Mouse (Mus musculus) subcutaneous adipose tissue, adult 2 months (tissue): ENCODE results near the gene Olfr1040. TPM values are rescaled to one million over a fixed set of nuclear protein-coding genes. Genes with fewer than 3 reads are reported as not detected.

Experiments
- polyA plus RNA-seq: library from polyadenylated mRNA; depleted of rRNA; stranded (reverse); fragments of >200 nt; gene quantifications from 2 replicates; pipeline ENCODE4 v1.2.3, GENCODE M21; 2012; ENCODE audit warnings: low replicate concordance; rRNA removed

Olfr1040 gene
- polyA plus RNA-seq: not detected in 2 replicates

GRCm38 (mm10) chr2:86146632-86147031, at the start of gene Olfr1040:
TSS of gene Olfr1040 (minus strand) at chr2:86146732.

GRCm38 (mm10) chr2:86185583-86185982, 39.1 kb upstream of the Olfr1040 start, which contains the start of gene Olfr52:
TSS of gene Olfr52 (minus strand) at chr2:86185683.

GRCm38 (mm10) chr2:86177720-86178119, 31.2 kb upstream of the Olfr1040 start, which contains the start of gene Olfr1044:
TSS of gene Olfr1044 (minus strand) at chr2:86177820.

GRCm38 (mm10) chr2:86167422-86167821, 20.9 kb upstream of the Olfr1040 start, which contains the start of gene Olfr1043:
TSS of gene Olfr1043 (minus strand) at chr2:86167522.

GRCm38 (mm10) chr2:86161738-86162137, 15.2 kb upstream of the Olfr1040 start, which contains the start of gene Olfr1042:
TSS of gene Olfr1042 (minus strand) at chr2:86161838.

GRCm38 (mm10) chr2:86135828-86136227, 10.7 kb downstream of the Olfr1040 start, which contains the start of gene Olfr1039:
TSS of gene Olfr1039 (minus strand) at chr2:86135928.

Other genes starting within 250 kb of the Olfr1040 start
- not detected in 2 replicates for gene Olfr1024, start 241.7 kb downstream of the Olfr1040 start, polyA plus RNA-seq
- gene Olfr1025-ps1, start 231.5 kb downstream of the Olfr1040 start, polyA plus RNA-seq: not detected in 2 replicates
- gene Olfr1026, start 225.2 kb downstream of the Olfr1040 start, polyA plus RNA-seq: not detected in 2 replicates
- gene Olfr1028, start 196.3 kb downstream of the Olfr1040 start, polyA plus RNA-seq: not detected in 2 replicates
- gene Olfr1029, start 172.8 kb downstream of the Olfr1040 start, polyA plus RNA-seq: not detected in 2 replicates
- not detected in 2 replicates for gene Olfr1030, start 167.5 kb downstream of the Olfr1040 start, polyA plus RNA-seq
- gene Olfr1031, start 156.4 kb downstream of the Olfr1040 start, polyA plus RNA-seq: not detected in 2 replicates
- gene Olfr1032, start 141.2 kb downstream of the Olfr1040 start, polyA plus RNA-seq: not detected in 2 replicates
- gene Olfr1033, start 126.1 kb downstream of the Olfr1040 start, polyA plus RNA-seq: 1.3 and 1.7 TPM in 2 replicates
- 0.23 and 0.26 TPM in 2 replicates for gene Olfr1034, start 100.9 kb downstream of the Olfr1040 start, polyA plus RNA-seq
- gene Olfr1036, start 72.7 kb downstream of the Olfr1040 start, polyA plus RNA-seq: not detected in 2 replicates
- gene Olfr1037, start 59.3 kb downstream of the Olfr1040 start, polyA plus RNA-seq: not detected in 2 replicates
- gene Olfr1039, start 10.8 kb downstream of the Olfr1040 start, polyA plus RNA-seq: not detected in 2 replicates
- gene Olfr1042, start 15.1 kb upstream of the Olfr1040 start, polyA plus RNA-seq: not detected in 2 replicates
- not detected in 2 replicates for gene Olfr1043, start 20.8 kb upstream of the Olfr1040 start, polyA plus RNA-seq
- not detected in 2 replicates for gene Olfr1044, start 31.1 kb upstream of the Olfr1040 start, polyA plus RNA-seq
- gene Olfr52, start 39.0 kb upstream of the Olfr1040 start, polyA plus RNA-seq: not detected in 2 replicates
- gene Olfr1045, start 56.3 kb upstream of the Olfr1040 start, polyA plus RNA-seq: not detected in 2 replicates
- not detected in 2 replicates for gene Olfr1046, start 72.6 kb upstream of the Olfr1040 start, polyA plus RNA-seq
- not detected in 2 replicates for gene Olfr1047, start 84.7 kb upstream of the Olfr1040 start, polyA plus RNA-seq
- not detected in 2 replicates for gene Olfr1048, start 93.6 kb upstream of the Olfr1040 start, polyA plus RNA-seq
- not detected in 2 replicates for gene Olfr1049, start 111.6 kb upstream of the Olfr1040 start, polyA plus RNA-seq
- gene Olfr1051, start 132.4 kb upstream of the Olfr1040 start, polyA plus RNA-seq: not detected in 2 replicates
- gene Olfr1052, start 145.7 kb upstream of the Olfr1040 start, polyA plus RNA-seq: not detected in 2 replicates
- not detected in 2 replicates for gene Olfr1053, start 168.6 kb upstream of the Olfr1040 start, polyA plus RNA-seq
- not detected in 2 replicates for gene Olfr1054, start 188.7 kb upstream of the Olfr1040 start, polyA plus RNA-seq
- not detected in 2 replicates for gene Olfr1055, start 203.6 kb upstream of the Olfr1040 start, polyA plus RNA-seq
- gene Olfr1056, start 215.7 kb upstream of the Olfr1040 start, polyA plus RNA-seq: not detected in 2 replicates
- not detected in 2 replicates for gene Olfr1057, start 231.7 kb upstream of the Olfr1040 start, polyA plus RNA-seq
- gene Olfr1058, start 241.8 kb upstream of the Olfr1040 start, polyA plus RNA-seq: not detected in 2 replicates